Mouse (Mus musculus): ENCODE measurements around the gene Pappa. TPM values are rescaled to one million over a fixed set of nuclear protein-coding genes. Genes with fewer than 3 reads are reported as not detected.

The Pappa gene
- polyA plus RNA-seq, 1 experiment from 2014 or later = 0.82 TPM

GRCm38 (mm10) chr4:65187236-65187635, 63.3 kb downstream of the Pappa start:
- WGBS = 65% methylated on average over 2 of the region's 2 CpGs

DNA sequence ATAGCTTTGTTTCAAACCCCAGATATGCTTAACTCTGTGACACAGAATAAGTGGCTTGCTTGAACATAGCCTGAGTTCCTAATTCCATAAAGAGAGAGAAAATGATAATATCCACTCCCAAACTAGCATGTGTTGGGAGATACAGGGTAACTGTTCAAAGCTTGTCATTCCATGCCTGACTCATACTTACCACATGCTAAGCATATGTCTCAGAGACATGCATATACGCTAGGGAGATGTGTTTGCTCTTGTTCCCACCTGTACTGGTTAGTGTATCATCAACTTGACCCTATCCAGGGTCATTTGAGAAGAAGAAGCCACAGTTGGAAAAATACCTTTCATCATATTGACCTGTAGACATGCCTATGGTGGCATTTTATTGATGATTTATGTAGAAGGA, 63.7 kb downstream of the Pappa start:
- H3K9me3 ChIP-seq = no peaks in the 10 kb centered on the region
- no peak overlapping the region for H3K27ac ChIP-seq
- 86% methylated on average over 1 of the region's 1 CpGs for WGBS
- no peak overlapping the region for H3K4me3 ChIP-seq (replicated peaks)
- H3K4me1 ChIP-seq (replicated peaks) = no peaks in the 10 kb centered on the region
- H3K27me3 ChIP-seq (replicated peaks) = no peaks in the 10 kb centered on the region
- ATAC-seq = no peak
- H3K36me3 ChIP-seq = no peaks in the 10 kb centered on the region
- H3K4me2 ChIP-seq (replicated peaks) = no peak overlapping the region
- H3K9ac ChIP-seq = no peak overlapping the region

More at GRCm38 (mm10) chr4:65187236-65187635, 63.3 kb downstream of the Pappa start:
- no peak overlapping the region for H3K27ac ChIP-seq
- no peak overlapping the region for H3K9ac ChIP-seq
- H3K9me3 ChIP-seq = no peaks in the 10 kb centered on the region
- H3K4me2 ChIP-seq (replicated peaks) = no peak overlapping the region
- no peaks in the 10 kb centered on the region for H3K4me1 ChIP-seq (replicated peaks)
- ATAC-seq = no peak
- no peaks in the 10 kb centered on the region for H3K36me3 ChIP-seq
- H3K4me3 ChIP-seq (replicated peaks) = no peak overlapping the region
- H3K27me3 ChIP-seq (replicated peaks) = no peaks in the 10 kb centered on the region

DNA sequence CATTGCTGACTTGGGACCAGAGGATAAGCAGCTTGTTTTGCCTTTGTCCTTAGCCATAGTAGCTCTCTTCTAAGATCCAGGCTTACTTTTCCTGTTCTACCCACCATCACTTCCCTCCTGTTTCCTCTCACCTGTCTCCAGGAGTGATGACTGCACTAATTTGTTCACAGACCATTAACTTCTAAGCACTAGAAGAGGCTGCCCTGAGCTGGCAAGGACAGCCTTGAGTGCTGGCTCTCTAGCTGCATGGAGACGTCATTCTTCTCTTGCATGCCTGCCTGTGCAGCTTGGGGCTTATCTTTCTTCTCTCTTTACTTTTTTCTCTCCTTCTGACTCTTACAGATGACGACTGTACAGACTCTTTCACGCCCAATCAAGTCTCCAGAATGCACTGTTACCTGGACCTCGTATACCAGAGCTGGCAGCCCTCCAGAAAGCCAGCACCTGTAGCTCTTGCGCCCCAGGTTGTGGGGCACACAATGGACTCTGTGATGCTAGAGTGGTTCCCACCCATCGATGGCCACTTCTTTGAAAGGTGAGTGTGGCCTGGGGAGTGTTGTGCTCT, 65.0 kb downstream of the Pappa start:
- Histone ChIP-seq H3K27ac (no peak overlapping the region), H3K36me3 (no peaks in the 10 kb centered on the region)
- ATAC-seq = no peak

GRCm38 (mm10) chr4:65192810-65193209, 68.8 kb downstream of the Pappa start:
- no peaks in the 10 kb centered on the region for H3K9me3 ChIP-seq
- no peaks in the 10 kb centered on the region for H3K27me3 ChIP-seq (replicated peaks)
- 62% methylated on average over 3 of the region's 3 CpGs for WGBS
- no peaks in the 10 kb centered on the region for H3K4me1 ChIP-seq (replicated peaks)
- no peak overlapping the region for H3K9ac ChIP-seq
- no peak overlapping the region for H3K4me3 ChIP-seq (replicated peaks)
- H3K27ac ChIP-seq = no peak overlapping the region
- no peak for ATAC-seq
- H3K36me3 ChIP-seq = no peaks in the 10 kb centered on the region
- no peak overlapping the region for H3K4me2 ChIP-seq (replicated peaks)

More for the DNA sequence above, 65.0 kb downstream of the Pappa start:
- no peak overlapping the region for H3K4me2 ChIP-seq (replicated peaks)
- H3K27me3 ChIP-seq (replicated peaks) = no peaks in the 10 kb centered on the region
- H3K9ac ChIP-seq = no peak overlapping the region
- H3K4me3 ChIP-seq (replicated peaks) = no peak overlapping the region
- WGBS = 72% methylated on average over 6 of the region's 6 CpGs
- H3K9me3 ChIP-seq = no peaks in the 10 kb centered on the region
- H3K4me1 ChIP-seq (replicated peaks) = no peaks in the 10 kb centered on the region

- H3K4me3 ChIP-seq (replicated peaks) = no peak overlapping the region
- no peaks in the 10 kb centered on the region for H3K9me3 ChIP-seq
- no peaks in the 10 kb centered on the region for H3K27me3 ChIP-seq (replicated peaks)
- H3K4me1 ChIP-seq (replicated peaks) = no peaks in the 10 kb centered on the region
- H3K27ac ChIP-seq = no peak overlapping the region
- no peak overlapping the region for H3K4me2 ChIP-seq (replicated peaks)
- H3K9ac ChIP-seq = no peak overlapping the region
- H3K36me3 ChIP-seq = no peaks in the 10 kb centered on the region
- ATAC-seq = no peak
- 83% methylated on average over 1 of the region's 1 CpGs for WGBS
These were observed 72.0 kb downstream of the Pappa start for GRCm38 (mm10) chr4:65195971-65196370.

DNA sequence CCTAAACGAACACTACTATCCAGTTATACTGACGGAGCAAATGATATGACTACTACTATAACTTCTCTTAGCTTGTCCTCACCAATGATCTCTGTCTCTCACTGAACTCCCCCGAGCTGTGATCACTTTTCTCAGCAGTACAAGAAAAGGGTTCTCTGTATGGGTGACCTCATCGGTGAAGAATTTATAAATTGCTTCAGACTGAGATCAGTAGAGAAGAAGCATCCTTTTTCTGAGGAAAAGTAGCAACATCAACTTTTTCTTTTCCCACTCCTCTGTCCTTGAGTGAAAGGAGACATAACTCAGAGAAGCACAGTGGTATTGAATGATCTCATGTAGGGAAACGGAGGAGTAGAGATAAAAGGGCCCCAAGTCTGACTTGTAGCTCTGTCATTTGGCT, 79.7 kb downstream of the Pappa start:
- no peak for ATAC-seq
- no peaks in the 10 kb centered on the region for H3K36me3 ChIP-seq
- H3K4me1 ChIP-seq (replicated peaks) = no peaks in the 10 kb centered on the region
- no peak overlapping the region for H3K27ac ChIP-seq
- H3K9ac ChIP-seq = no peak overlapping the region
- H3K27me3 ChIP-seq (replicated peaks) = no peaks in the 10 kb centered on the region
- whole genome bisulfite sequencing = 65% methylated on average over 5 of the region's 5 CpGs
- H3K4me3 ChIP-seq (replicated peaks) = no peak overlapping the region
- H3K4me2 ChIP-seq (replicated peaks) = no peak overlapping the region
- H3K9me3 ChIP-seq = no peaks in the 10 kb centered on the region

DNA sequence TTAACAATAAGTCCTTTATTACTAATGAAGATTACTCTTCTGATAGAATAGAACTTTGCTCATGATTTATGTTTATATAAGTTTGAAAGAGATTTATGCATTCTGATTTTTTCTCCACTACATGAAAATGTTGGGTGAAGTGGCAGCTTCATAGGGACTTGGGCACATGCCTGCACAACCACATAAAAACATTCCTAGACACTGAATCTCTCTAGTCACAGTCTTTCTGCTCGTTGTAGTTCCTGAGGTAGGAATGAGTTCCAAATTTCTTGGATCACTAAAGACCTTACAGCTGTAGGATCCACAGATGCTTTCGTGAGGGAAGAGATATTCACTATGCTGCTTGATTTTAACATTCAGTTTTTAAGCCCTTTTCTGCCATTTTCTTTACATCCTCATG, 81.5 kb downstream of the Pappa start:
- no peak overlapping the region for H3K27ac ChIP-seq
- H3K4me3 ChIP-seq (replicated peaks) = no peak overlapping the region
- no peak for ATAC-seq
- H3K27me3 ChIP-seq (replicated peaks) = no peaks in the 10 kb centered on the region
- no peak overlapping the region for H3K9ac ChIP-seq
- WGBS = 79% methylated on average over 2 of the region's 2 CpGs
- H3K4me1 ChIP-seq (replicated peaks) = no peaks in the 10 kb centered on the region
- H3K36me3 ChIP-seq = no peaks in the 10 kb centered on the region
- no peaks in the 10 kb centered on the region for H3K9me3 ChIP-seq
- H3K4me2 ChIP-seq (replicated peaks) = no peak overlapping the region

- no peaks in the 10 kb centered on the region for H3K4me1 ChIP-seq (replicated peaks)
- ATAC-seq = no peak
- no peaks in the 10 kb centered on the region for H3K27me3 ChIP-seq (replicated peaks)
- H3K9ac ChIP-seq = no peak overlapping the region
- H3K36me3 ChIP-seq = no peaks in the 10 kb centered on the region
- no peaks in the 10 kb centered on the region for H3K9me3 ChIP-seq
- no peak overlapping the region for H3K4me3 ChIP-seq (replicated peaks)
- H3K27ac ChIP-seq = no peak overlapping the region
- 67% methylated on average over 3 of the region's 3 CpGs for WGBS
- no peak overlapping the region for H3K4me2 ChIP-seq (replicated peaks)
These were observed 85.5 kb downstream of the Pappa start for GRCm38 (mm10) chr4:65209369-65210015.

DNA sequence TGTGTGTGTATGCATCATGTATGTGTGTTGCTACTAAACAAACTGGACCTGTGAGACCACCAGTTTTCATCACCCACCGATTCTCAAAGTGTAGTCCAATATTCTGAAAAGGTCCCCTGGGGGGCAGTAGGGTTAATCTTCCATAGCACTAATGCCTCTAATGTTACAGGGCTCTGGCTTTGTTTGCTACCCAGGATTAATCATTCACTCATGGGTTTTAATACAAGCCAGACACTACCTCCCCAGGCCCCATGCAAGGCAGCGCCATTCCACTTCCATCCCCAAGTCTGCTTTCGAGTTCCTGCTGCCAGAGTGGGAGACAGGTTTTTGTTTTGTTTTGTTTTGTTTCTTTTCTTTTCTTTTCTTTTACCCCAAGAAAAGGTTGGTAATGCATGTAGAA, 92.7 kb downstream of the Pappa start:
- H3K9ac ChIP-seq = no peak overlapping the region
- WGBS = 22% methylated on average over 3 of the region's 3 CpGs
- no peaks in the 10 kb centered on the region for H3K9me3 ChIP-seq
- no peak overlapping the region for H3K27ac ChIP-seq
- H3K4me3 ChIP-seq (replicated peaks) = no peak overlapping the region
- H3K36me3 ChIP-seq = no peaks in the 10 kb centered on the region
- no peaks in the 10 kb centered on the region for H3K4me1 ChIP-seq (replicated peaks)
- no peak for ATAC-seq
- no peaks in the 10 kb centered on the region for H3K27me3 ChIP-seq (replicated peaks)
- no peak overlapping the region for H3K4me2 ChIP-seq (replicated peaks)

GRCm38 (mm10) chr4:65217651-65218364, 93.8 kb downstream of the Pappa start:
- Histone ChIP-seq H3K4me1 (replicated peaks) (no peaks in the 10 kb centered on the region), H3K27me3 (replicated peaks) (no peaks in the 10 kb centered on the region), H3K4me3 (replicated peaks) (no peak overlapping the region), H3K36me3 (no peaks in the 10 kb centered on the region), H3K27ac (no peak overlapping the region), H3K4me2 (replicated peaks) (no peak overlapping the region), H3K9ac (no peak overlapping the region), H3K9me3 (no peaks in the 10 kb centered on the region)
- ATAC-seq = no peak
- WGBS = 30% methylated on average over 9 of the region's 9 CpGs

- no peak overlapping the region for H3K4me2 ChIP-seq (replicated peaks)
- no peaks in the 10 kb centered on the region for H3K9me3 ChIP-seq
- H3K36me3 ChIP-seq = no peaks in the 10 kb centered on the region
- no peaks in the 10 kb centered on the region for H3K27me3 ChIP-seq (replicated peaks)
- 89% methylated on average over 4 of the region's 4 CpGs for WGBS
- no peak for ATAC-seq
- no peak overlapping the region for H3K27ac ChIP-seq
- no peak overlapping the region for H3K9ac ChIP-seq
- no peaks in the 10 kb centered on the region for H3K4me1 ChIP-seq (replicated peaks)
- no peak overlapping the region for H3K4me3 ChIP-seq (replicated peaks)
These were observed 99.9 kb downstream of the Pappa start for GRCm38 (mm10) chr4:65223901-65224300.

GRCm38 (mm10) chr4:65238540-65238998, 114.6 kb downstream of the Pappa start:
- no peak for ATAC-seq

More at GRCm38 (mm10) chr4:65238540-65238998, 114.6 kb downstream of the Pappa start:
- Histone ChIP-seq H3K4me3 (replicated peaks) (no peak overlapping the region), H3K27me3 (replicated peaks) (no peaks in the 10 kb centered on the region), H3K9ac (no peak overlapping the region), H3K36me3 (no peaks in the 10 kb centered on the region), H3K4me2 (replicated peaks) (no peak overlapping the region), H3K4me1 (replicated peaks) (no peaks in the 10 kb centered on the region), H3K9me3 (no peaks in the 10 kb centered on the region), H3K27ac (no peak overlapping the region)
- 12% methylated on average over 8 of the region's 8 CpGs for WGBS
